Mouse (Mus musculus) heart, postnatal 4 days (tissue): Measurements from ENCODE around the gene Obsl1. TPM values are rescaled to one million over a fixed set of nuclear protein-coding genes. Genes with fewer than 3 reads are reported as not detected.
A peak's percentile ranks its signal among the peaks of the same experiment; 100 is the strongest.

Experiments used
- DNase-seq: peaks from one replicate; pipeline ENCODE4 v3.0.0; 2021
- total RNA-seq, 2 experiments: library from RNA; stranded (reverse); gene quantifications; 2 replicates each; pipeline ENCODE4 v1.2.3; 2021

Obsl1 gene
- total RNA-seq, 2 experiments from 2014 or later = 196 to 210 TPM

- no peak for DNase-seq
Observed at GRCm38 (mm10) chr1:75451900-75452299, 54.4 kb downstream of the Obsl1 start.

GRCm38 (mm10) chr1:75450314-75451005 is 55.8 kb downstream of the Obsl1 start, which contains the start of gene Asic4:
Gene Asic4, plus strand, starts transcription at chr1:75450436.
- DNase-seq = no peak

GRCm38 (mm10) chr1:75449377-75450135 is 56.7 kb downstream of the Obsl1 start:
- no peak for DNase-seq

GRCm38 (mm10) chr1:75448937-75449336 is 57.3 kb downstream of the Obsl1 start:
- DNase-seq = no peak

GRCm38 (mm10) chr1:75448052-75448431 is 58.2 kb downstream of the Obsl1 start:
- no peak for DNase-seq

- peak; percentile 55 for DNase-seq
Observed at GRCm38 (mm10) chr1:75447265-75448051, 58.8 kb downstream of the Obsl1 start.

GRCm38 (mm10) chr1:75446656-75447055 is 59.6 kb downstream of the Obsl1 start:
- no peak for DNase-seq

DNA sequence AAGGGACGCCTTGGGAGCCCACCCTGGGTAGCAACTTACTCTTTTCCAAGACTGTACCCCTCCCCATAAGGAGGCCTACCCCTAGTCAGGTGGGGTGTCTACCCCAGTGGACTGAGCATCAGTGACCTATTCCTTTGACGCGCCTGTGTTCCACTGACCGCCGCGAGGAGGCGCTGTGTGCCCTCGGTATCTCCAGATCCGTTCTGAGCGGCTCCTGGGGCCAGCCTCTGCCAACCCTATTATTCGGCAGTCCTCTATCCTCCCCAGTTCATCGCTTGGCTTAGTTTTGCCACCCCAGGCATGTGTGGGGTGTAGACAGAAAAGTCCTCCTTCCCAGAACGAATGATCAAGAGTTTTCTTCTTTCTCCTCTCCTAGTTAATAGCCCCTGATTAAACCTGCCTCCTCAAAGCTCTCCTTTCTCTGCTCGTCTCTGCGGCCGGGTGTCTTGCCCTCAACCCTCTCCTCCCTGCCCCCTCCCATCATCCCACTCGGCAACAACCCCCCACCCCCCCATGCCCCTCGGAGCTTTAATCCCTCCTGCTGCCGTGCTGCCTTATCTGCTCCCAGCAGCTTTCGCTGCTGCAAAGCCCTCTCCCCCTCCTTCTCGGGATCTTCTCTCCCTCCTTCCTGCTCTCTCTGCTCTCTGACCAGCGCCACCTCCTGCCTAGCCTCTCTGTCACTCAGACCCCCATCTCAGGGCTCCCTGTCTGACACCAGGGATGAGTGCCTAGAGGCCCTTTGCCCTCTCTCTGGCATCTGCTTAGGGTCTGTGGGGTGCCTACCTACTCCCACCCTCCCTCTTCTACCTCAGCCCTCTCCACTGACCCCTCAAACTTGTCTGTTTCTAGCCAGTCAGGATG is 60.3 kb downstream of the Obsl1 start:
- peak; percentile 87 for DNase-seq

DNA sequence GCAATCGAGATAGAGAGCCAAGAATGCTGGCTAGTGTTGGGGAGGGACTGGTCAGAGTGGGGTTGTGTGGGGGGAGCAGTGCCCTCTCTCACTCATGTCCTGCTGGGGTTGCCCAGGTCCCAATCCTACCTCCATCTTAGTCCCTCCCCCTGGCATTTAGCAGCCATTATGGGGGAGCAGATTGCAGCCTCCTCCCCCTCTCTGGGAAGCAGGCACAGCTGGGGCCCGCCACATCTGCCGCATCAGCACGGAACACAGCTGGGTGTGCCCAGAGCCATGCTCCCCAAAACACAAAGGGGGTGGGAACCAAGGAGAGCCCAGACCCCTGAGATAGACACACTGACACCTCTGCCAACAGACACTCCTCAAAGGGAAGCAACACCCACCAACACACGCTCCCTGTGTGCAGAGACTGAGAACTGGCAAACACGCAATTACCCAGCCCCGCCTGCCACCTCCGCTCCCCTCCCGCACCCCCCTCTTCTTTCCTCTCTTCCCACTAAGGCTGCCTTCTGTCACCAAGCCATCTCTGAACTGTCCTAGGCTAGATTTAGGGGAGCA is 61.0 kb downstream of the Obsl1 start:
- no peak for DNase-seq

- DNase-seq = no peak
Observed at GRCm38 (mm10) chr1:75444208-75444607, 62.0 kb downstream of the Obsl1 start.

DNA sequence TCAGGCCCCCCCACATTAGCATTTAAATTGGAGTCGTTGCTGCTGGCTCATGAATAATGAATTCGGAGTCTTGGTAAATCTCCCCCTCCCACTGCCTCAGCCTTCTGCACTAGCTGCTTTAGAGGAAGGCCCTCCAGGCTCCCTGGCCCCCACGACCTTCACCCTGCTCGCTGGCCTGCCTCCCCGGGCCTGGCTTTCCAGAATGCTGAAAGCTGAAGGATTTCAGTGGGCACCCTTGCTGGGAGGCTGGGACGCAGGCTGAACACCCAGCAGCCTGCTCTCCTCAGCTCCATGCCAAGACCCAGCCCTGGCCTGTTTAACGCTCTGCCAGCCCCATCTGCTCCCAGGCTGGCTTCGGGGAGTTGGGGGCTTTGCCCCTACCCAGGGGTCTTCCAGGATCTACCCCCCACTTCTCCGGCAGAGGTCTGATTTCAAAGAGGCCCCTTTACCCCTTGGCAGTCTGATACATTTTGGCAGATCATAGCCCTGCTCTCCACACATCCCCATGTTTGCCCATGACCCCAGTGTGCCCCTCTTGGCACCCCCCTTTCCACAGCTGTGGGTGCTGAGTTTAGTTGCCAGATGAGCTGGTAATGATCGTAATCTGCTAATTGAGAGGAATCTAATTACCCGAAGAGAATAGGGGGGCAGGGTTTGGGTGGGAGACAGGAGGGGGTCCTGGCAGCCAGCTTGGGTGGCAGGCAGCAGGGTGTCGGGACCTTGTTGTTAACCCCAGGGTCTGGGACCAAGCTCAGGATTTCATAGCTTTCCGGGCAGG is 62.8 kb downstream of the Obsl1 start:
- DNase-seq = no peak

DNA sequence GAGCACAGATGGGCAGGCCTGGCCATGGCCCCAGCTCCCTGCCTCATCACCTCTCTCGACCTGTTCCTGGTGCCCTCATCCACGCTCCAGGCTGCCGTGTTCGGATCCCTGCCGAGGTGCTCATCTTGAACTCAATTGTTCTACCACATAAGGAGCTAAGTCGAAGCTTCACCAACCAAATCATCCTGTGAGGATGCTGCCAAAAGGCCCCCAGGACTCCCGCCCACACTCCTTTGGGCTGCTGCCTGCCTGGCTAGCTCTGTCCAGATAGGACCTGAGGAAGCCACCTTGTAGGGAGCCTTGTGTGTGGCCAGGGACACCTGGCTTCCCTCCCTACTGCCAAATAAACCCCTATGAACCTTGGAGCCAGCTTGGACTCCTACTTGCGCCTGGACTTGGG is 63.4 kb downstream of the Obsl1 start:
- no peak for DNase-seq

- no peak for DNase-seq
Observed at GRCm38 (mm10) chr1:75442171-75442570, 64.1 kb downstream of the Obsl1 start.

DNA sequence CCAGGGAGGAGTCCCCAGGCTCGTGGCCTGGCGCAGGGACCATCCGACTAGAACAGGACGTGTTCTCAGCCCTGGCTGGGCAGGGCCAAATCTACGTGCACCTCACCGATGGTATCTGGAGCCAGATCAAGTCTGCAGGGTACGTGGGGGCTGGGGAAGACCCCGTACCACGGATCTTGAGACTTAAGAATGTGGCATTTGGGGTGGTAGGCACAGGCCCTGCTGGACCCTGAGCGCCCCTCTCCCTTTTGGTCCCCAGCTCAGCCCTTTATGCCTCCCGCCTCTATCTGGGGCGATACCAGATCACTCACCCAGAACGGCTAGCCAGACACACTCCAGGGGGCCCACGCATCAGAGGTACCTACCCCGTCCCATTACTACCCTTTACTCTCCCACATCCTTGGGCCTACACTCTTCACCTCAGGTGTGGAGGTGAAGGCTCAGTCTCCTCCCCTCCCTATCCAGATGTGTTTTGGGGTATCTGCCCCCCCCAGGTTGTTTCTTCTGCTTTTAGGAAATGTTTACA is 64.7 kb downstream of the Obsl1 start:
- no peak for DNase-seq

- DNase-seq = no peak
Observed at GRCm38 (mm10) chr1:75440661-75441060, 65.6 kb downstream of the Obsl1 start.

- DNase-seq = no peak
Observed at GRCm38 (mm10) chr1:75438782-75439181, 67.5 kb downstream of the Obsl1 start.

DNA sequence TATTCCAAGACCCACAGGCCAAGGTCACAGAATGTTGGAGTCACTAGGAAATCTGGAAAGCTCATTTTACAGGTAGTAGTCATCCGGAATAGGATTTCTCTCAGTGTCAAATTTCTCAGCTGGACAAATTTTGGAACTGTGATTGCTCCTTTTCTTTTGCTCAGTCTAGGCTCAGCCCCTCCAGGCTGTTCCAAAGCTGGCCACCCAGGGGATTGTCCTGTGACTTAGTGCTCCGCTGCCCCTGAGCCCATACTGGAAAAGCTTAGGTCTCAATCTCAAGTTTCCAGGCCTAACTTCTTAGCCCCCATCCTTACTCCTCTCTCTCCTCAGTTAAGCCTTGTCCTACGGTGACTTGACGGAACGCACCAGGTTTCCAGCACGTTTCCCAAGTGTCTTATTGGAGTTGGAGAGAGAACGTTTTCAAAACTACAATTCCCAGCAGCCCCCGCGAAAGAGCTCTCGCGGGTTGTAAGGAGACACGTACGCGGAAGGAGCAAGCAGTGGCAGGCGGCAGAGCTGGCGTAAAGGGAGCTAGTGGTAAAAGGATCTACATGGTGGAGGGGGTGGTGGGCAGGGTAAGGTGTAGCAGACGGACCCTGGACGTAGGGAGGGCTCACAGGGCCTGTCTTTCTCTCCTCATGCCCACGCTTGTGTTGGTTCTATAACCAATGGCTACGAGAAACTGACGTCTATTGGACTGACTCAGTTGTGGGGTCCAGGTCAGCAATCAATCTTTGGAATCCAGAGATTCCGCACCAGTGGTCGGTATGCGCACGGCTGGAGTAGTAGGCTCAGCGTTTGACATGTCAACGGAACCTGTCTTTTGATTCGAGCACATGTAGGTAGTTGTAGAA is 70.5 kb downstream of the Obsl1 start, which contains the start of gene Gmppa:
Gmppa (plus strand) TSS at position 456 of the 854 bp plus-strand sequence.
- DNase-seq = peak; percentile 81
